Mouse (Mus musculus) retina, embryonic 14.5 days (tissue): Measurements from ENCODE around the gene Rap1a.
A peak's percentile ranks its signal among the peaks of the same experiment; 100 is the strongest.

ENCODE experiments used
- DNase-seq: peaks from one replicate; pipeline ENCODE4 v3.0.0-alpha.2; 2015; ENCODE audit warnings: low spot score

Gene Rap1a

GRCm38 (mm10) chr3:105806519-105807249 is 5.5 kb upstream of the Rap1a start:
- no peak for DNase-seq

DNA sequence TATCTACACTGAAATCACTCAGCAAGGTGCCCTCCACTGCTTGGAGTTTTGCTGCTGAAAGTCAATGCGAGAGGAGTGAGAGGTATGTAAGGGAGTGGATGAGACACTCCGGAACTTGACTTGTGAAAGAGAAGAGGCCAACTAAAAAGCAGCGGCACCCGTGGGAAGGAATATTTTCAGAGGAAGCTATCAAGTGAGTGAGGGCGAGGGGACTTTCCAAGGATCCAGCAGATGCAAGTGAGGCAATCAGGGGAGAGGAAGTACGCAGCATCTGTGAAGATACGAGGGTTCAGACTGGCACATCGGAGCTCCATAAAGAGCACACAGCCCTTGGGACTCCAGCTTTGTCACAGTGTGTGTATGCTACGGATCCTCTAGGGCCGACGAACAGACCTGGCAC is 2.5 kb upstream of the Rap1a start:
- DNase-seq = no peak

GRCm38 (mm10) chr3:105800675-105801190 is 403 bp downstream of the Rap1a start:
- peak; percentile 58 for DNase-seq

DNA sequence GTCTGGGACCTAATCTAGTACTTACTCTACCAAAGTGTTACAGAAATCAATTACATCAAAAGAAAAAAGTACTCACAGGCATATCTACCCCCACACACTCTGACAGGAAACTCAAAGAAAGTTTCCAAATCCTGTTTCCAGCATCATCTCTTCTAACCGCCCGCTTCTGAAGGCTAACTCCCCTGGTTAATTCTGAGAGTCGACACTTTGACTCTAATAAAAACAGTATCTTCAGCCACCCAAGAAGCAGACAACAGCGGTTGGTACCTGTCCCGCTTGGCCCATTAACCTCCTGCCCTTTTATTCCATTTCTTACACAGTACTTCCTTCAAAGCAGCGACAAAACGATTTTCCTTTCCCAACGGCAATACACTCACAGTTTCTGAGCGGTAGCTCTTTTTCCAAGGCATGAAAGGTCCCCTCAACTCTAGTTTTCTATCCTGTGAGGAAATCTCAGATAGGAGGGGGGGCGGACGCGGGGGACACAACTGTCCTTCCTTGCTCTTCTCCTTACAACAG is 921 bp downstream of the Rap1a start:
- no peak for DNase-seq

DNA sequence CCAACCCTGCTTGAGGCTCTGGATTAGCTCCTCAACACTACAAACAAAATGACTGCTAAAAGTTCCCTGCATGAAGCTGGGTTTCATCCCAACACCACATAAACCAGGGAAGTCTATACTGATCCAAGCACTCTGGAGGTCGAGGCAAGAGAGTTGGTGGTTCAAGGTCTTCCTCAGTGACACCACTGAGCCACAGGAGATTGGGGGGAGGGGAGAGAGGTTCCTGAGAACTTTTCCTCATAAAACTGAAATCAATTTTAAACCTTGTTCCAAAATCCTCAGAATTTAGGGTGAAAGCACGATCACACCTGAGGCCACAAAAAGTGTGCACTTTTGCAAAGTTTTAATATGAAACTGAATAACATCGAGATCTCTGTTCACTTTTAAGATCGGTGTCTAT is 1.8 kb downstream of the Rap1a start:
- DNase-seq = no peak

GRCm38 (mm10) chr3:105798770-105799169 is 2.4 kb downstream of the Rap1a start:
- no peak for DNase-seq

- DNase-seq = no peak
Measured at GRCm38 (mm10) chr3:105797427-105797826, 3.7 kb downstream of the Rap1a start.

DNA sequence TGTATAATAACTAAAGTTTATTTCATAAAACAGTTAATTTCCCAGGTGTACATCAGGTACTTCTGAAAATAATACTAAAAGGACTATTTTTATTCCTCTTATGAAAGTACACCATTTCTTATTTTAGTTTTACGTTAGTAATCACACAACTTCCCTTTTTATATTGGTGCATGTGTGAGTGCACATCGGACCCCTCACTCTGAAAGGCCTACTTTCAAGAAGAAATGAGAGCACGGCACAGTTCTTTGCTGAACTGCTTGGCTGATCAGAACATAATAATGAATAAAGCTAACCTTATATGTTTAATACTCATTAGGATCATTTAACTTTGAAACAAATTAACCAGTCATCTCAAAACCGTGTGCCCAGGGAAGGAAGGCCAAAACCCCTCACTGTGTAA is 4.4 kb downstream of the Rap1a start:
- no peak for DNase-seq

GRCm38 (mm10) chr3:105794309-105794708 is 6.8 kb downstream of the Rap1a start:
- no peak for DNase-seq

DNA sequence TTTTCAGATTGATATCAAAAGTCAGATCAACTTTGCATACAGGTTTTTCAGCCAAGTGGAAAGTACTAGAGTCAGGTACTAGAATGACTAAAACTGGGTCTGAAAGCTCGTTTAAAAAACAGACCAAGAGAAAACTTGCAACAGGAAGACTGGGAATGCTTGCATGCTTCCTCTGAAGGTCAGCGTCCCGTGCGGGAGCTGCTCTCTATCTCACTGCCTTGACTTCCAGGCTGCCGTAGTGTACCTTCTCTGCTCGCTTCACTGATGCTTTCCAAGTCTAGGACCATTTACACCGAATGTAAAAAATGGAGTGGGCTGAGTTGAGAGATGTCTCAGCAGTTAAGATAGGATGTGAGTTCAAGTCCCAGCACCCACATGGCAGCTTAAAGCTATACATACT is 8.8 kb downstream of the Rap1a start:
- DNase-seq = no peak

- DNase-seq = no peak
Measured at GRCm38 (mm10) chr3:105791129-105791528, 10.0 kb downstream of the Rap1a start.

DNA sequence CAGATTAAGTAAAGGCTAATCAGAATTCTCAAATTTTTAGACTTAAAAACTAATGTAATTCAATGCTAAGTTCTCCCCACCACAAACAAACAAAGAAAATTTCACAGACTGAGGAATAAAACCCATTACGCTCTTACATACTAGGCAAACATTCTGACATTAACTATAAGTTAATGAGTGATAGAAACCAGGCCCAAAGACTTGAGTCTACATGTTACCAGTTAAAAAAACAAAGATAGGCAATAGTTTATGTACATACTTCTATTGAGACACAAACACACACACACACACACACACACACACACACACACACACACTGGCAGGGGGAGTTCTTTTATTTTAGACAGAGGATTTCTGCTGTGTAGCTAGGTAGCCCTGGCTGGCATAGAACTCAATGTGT is 10.8 kb downstream of the Rap1a start:
- no peak for DNase-seq

GRCm38 (mm10) chr3:105789776-105790175 is 11.4 kb downstream of the Rap1a start:
- no peak for DNase-seq

DNA sequence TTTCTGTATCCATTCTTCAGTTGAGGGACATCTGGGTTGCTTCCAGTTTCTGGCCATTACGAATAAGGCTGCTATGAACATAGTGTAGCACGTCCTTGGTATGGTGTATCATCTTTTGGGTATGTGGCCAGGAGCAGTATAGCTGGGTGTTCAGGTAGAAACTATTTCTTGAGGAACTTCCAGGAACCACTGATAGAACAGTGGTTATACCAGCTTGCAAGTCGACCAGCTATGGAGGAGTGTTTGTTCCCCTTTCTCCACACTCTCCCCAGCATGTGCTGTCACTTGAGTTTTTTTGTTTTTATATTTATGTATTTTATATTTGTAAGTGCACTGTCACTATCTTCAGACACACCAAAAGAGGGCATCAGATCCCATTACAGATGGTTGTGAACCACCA is 13.8 kb downstream of the Rap1a start:
- DNase-seq = no peak

- DNase-seq = no peak
Measured at GRCm38 (mm10) chr3:105785865-105786264, 15.3 kb downstream of the Rap1a start.

DNA sequence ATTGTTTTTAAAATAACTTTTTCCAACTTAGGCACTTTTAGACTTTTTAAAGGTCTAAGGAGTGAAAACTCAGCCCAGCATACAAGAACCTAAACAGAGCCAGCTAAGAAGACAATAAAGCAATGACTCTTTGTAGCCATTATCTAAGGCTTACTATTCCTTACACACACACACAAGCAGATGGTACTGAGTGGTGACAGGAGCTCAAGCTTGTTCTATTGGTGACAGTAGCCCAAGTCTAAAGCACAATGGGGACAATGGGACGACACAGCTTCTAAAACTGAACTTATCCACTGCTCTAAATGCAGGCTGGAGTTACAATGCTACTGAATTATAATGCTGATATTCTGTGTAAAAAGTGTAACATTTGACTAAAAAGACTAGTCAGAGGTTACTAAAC is 17.3 kb downstream of the Rap1a start:
- DNase-seq = peak; percentile 12

- DNase-seq = peak; percentile 11
Measured at GRCm38 (mm10) chr3:105782406-105782805, 18.7 kb downstream of the Rap1a start.

- no peak for DNase-seq
Measured at GRCm38 (mm10) chr3:105777997-105778396, 23.1 kb downstream of the Rap1a start.

DNA sequence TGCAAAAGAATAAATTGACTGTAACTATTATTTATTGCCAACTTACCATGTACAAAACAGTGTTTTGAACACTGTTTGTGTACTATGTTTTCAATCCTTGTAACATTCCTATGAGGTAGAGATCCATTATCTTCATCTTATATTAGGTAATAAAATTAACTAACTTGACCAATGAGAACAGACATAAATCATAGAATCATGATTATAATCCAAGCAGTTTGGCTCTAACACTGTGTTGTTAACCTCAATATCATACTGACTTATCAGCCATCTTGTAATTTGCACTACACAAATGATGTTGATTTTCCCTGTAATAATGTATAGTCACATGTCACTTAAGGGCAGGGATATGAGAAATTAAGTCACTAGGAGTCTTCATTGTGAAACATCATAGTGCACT is 26.6 kb downstream of the Rap1a start:
- no peak for DNase-seq

DNA sequence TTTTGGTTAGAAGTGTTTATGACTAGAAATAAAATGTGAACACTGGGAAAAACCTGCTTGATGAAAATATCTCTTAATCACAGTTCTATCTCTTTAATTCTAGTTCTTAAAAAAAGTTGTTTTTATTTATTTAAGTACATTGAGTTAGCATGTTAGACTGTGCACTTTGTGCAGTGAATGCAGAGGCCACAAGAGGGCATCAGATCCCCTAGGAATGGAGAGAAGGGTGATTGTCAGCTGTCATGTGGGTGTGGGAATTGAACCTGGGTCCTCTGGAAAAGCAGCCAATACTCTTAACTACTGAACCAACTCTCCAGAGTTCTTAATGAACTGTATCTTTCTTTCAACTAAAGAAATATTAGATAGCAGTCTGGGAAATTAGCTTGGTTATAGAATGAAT is 29.6 kb downstream of the Rap1a start:
- peak; percentile 10 for DNase-seq

- DNase-seq = no peak
Measured at GRCm38 (mm10) chr3:105770836-105771235, 30.3 kb downstream of the Rap1a start.

- DNase-seq = no peak
Measured at GRCm38 (mm10) chr3:105769380-105769779, 31.8 kb downstream of the Rap1a start.

DNA sequence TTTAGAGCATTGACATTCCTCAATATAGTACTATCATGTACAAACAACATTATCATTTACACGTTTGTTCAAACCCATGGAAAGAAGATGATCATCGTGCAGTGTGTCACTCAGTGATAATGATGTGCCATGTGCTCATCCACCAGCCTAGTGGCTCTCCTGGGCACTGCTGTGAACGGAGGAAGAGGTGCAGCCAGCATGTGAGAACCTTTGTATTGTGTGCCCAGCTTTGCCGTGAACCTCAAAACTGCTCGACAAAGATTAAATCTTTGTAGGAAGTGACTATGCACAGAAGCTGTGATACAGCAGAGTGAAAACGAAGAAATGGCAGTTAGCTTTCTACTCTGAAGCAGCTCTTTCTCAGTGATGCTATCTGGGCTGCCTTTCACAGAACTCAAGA is 32.6 kb downstream of the Rap1a start:
- no peak for DNase-seq
